Mouse (Mus musculus) right cerebral cortex, postnatal 4 days (tissue): Measurements from ENCODE around the gene Trim44.

Source experiments
- DNase-seq: peaks from one replicate; pipeline ENCODE4 v3.0.0-alpha.2; 2022

Gene Trim44

GRCm38 (mm10) chr2:102407363-102408184 lies at the start of gene Trim44:
Trim44 (minus strand) TSS chr2:102407828.
- no peak for DNase-seq

- DNase-seq, result no peak
These were observed 47.5 kb upstream of the Trim44 start for GRCm38 (mm10) chr2:102455126-102455525.

GRCm38 (mm10) chr2:102453447-102453846 lies 45.8 kb upstream of the Trim44 start:
- no peak for DNase-seq

- peak; percentile 83 for DNase-seq
These were observed 44.3 kb upstream of the Trim44 start, which contains the start of gene Fjx1 for GRCm38 (mm10) chr2:102451671-102452549. Fjx1 (minus strand) TSS chr2:102452499.

DNA sequence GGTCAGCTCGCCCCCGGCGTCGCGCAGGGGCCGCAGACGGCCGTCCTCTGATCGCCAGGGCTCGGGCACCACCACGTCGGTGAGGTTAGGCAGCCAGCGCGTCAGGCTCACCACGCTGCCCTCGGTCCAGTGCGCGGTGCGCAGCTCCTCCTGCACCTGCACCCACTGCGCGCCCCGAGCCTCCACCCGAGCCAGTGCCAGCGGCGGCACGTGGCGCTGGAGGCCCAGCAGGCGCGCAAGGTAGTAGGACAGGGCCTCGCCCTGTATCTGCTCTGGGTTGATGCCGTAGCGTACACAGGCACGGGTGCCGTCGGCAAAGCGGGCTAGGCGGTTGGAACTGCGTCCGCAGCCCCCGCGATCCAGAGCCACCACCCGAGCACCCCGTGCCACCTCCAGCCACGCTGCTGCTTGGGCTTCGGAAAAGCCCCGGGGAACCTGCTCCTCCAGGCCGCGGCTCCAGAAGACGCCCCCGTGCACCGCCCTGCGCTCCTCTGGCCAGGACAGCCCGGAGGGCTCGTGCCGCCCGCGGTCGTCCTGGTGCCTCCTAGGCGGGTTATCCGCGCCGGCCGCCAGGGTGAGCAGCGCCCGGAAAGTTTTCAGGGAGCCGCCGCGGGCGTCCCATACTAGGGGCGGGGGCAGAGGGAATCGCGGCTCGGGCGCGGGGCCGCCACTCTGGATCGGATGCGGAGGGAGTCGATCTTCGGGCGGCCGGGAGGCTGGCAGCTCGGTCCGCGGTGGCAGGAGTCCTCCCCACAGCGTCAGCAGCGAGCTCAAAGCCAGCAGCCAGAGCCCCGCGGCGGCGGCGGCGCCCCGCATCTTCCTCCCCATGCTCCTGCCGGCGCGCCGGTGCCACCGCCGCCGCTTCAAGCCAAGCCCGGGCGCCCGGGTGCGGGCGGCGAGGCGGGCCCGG lies 43.4 kb upstream of the Trim44 start:
- DNase-seq, result peak; percentile 55

DNA sequence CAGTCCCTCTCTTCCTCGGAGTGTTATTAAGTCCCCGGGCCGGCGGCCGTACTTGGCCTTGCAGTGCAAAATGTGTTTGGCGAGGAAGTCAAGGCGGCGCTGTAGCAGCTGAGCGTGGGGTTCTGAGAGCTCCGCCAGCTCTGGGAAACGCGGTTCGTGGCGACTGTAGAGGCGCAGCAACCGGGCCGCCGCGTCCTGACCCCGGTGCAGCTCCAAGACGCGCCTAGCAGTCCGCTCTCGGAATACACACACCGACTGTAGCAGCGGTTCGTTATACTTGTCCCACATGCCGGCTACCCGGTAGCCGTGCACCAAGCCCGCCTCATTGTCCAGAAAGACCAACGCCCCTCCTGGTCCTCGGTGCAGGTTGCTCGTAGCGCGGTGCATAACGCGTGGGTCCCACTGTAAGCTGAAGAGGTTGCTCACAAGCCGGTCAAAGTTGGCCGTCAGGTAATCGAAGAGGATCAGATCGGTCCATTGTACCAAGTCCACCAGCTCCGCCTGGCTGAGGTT lies 42.7 kb upstream of the Trim44 start:
- DNase-seq, result peak; percentile 65

DNA sequence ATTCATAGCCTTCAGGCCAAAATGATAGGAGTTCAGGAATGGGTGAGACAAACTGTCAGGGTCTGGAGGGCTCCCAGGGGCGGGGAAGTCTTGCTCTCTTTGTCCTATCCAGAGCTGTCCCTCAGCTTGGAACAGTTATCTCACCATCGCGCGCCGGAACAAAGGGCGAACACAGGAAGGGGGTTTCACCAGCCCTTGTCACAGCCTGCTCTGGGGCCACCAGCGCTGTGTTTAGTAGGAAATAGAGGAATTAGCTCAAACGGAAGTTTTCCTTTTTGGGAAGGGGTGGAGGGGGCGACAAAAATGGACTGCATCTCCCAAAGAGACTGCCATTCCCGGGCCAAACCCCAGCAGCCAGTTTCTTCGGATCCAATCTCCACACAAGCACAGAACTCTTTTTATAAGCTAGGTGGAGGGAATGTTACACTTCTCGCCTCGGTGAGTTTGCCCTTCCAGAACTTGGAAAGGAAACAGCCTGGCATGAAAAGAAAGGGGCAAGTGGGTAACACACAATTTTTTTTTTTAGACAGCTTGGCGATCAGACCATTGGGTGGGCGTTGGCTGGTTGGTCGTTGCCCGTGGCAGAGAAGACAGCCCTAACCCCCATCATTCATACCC lies 42.1 kb upstream of the Trim44 start:
- DNase-seq, result peak; percentile 41

DNA sequence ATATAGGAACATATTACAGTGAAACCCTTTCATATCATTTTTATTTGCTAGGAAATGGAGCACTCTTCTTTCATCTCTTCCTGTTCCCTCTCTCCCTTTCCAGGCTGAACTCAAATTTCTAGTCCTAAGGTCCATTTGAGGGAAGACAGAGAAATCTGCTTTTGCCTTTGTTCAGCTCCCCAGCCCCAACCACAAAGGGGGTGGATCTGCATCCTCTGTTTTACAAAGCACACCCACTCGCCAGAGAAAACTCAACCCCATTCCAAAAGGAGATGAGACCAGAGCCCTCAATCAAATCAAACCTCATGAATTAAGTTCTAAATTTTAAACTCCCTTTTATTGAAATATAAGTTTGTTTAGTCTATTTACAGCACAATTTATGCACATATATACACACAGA lies 41.4 kb upstream of the Trim44 start:
- DNase-seq, result no peak

GRCm38 (mm10) chr2:102447831-102448230 lies 40.2 kb upstream of the Trim44 start:
- DNase-seq, result no peak

DNA sequence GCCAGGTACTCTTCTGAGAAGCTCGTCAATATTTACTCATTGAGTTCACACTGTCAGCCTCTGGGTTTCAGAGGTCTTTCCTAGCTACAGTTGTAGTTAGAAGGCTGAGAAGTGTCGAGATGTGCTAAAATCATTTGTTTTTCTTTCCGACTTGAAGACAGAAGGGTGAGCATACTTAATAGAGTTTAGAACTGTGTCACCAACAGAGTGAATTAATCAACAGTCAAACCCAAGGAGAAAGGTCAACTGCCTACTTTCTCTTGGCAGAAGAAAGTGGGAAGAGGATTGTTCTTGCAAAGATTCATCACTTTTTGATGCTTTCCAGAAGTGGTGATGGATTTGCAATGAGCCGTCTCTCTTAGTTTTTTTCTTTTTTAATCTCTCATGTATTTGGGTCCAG lies 39.2 kb upstream of the Trim44 start:
- no peak for DNase-seq

DNA sequence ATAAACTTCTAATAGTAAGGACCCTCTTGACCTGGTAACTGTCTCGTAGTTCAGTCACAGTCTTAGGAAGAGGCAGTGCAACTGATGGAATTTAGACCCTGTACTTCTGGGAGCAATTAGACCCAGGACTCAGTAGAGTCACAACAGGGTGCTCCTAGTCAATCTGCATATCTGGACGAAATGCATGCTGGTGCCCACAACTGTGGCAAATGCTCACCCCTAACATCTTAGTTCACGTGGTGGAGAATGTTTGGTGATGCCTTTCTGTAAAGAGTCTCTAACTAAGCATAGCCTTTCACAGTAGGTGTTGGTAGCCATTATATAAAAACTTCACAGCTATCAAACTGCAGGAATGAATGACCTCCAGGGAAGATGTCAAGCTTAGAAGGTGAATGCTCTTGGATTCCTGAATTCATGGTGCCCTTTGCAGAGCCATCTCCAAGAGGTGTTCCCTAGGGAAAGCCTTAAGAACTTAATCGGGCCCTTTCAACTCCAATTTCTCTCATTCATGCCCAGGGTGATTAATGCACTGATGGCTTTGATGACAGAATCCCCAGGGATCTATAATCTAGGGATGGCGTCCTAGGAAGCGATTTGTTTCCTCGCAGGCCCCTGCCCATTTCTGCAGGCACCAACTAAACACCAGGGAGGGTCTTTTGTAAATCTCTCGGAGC lies 29.9 kb upstream of the Trim44 start:
- DNase-seq, result no peak

DNA sequence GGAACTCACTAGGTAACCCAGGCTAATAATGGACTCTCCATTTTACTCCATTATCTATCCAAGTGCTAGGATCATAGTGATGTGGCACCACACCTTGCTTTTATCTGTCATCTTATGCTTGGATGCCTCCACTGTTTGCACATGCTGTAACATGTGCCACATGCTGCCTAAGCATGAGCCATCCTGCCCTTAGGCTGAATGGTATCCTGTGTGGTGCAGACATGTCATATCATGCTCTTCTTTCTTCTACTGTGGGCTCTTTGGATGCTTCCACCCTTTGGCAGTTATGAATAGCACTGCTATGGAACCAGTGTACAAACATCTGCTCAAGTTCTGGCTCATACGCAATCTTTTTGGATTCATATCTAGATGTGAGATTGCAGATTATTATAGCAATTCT lies 26.3 kb upstream of the Trim44 start:
- DNase-seq, result no peak

GRCm38 (mm10) chr2:102431084-102431483 lies 23.5 kb upstream of the Trim44 start:
- DNase-seq, result no peak

GRCm38 (mm10) chr2:102427974-102428373 lies 20.3 kb upstream of the Trim44 start:
- DNase-seq, result no peak

- no peak for DNase-seq
These were observed 18.8 kb upstream of the Trim44 start for GRCm38 (mm10) chr2:102426434-102426833.

DNA sequence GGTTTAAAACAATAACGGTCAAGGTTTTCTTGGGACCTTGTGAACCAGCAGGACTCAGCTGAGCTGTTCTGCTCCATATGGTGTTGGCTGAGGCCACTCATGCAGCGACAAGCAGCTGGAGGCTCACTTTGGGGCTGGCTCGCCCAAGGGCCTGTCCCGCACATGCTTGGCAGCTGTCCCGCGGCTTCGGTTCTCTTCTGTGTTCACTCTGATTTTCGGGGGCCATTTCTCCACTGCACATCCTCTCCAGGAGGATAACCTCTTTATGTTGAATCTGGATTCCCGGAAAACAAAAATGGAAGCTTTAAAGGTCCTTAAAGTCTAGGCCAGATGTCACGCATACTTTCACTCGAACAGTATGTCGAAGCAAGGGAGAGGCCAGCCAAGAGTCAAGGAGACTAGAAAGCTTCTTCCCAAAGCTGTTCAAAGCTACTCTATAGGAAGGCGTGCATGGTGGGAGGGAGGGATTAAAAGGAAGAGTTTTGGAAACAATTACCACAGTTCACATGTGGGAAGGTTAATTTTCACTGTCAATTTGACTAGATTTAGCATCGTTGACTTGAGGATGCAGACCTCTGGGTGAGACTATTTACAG lies 8.6 kb upstream of the Trim44 start:
- DNase-seq, result no peak

DNA sequence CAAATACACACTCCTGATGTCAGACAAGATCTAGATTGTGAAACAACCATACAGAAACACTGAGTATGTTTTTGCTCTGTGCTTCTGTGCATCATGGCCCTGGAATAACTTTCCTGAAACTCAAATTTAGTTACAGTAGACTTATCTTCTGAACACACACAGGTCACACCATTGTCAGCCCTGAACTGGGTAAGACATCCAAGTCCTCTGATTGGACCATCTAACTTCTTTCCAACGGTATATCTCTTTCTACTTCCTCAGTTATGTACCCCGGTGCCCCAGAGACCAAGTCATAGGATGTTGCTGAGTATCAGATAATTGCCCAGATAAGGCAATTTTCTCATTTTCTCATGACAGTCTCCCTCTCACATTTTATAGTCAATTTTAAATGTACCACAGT lies 5.1 kb upstream of the Trim44 start:
- DNase-seq, result no peak

GRCm38 (mm10) chr2:102410615-102411014 lies 3.0 kb upstream of the Trim44 start:
- DNase-seq, result no peak

DNA sequence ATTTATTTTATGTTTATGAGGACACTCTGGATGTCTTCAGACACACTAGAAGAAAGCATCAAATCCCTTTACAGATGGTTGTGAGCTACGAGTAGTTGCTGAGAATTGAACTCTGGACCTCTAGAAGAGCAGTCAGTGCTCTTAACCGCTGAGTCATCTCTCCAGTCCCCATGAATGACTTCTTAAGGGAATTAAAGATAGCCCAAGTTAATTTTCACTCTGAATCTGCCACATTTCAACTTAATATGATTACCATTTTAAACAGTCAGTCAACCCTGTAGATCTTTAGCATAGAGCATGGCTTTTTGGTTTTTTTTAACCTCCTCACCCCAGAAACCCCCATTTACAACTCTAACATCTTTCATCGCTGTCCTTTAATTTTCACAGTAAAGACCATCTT lies 2.1 kb upstream of the Trim44 start:
- no peak for DNase-seq

DNA sequence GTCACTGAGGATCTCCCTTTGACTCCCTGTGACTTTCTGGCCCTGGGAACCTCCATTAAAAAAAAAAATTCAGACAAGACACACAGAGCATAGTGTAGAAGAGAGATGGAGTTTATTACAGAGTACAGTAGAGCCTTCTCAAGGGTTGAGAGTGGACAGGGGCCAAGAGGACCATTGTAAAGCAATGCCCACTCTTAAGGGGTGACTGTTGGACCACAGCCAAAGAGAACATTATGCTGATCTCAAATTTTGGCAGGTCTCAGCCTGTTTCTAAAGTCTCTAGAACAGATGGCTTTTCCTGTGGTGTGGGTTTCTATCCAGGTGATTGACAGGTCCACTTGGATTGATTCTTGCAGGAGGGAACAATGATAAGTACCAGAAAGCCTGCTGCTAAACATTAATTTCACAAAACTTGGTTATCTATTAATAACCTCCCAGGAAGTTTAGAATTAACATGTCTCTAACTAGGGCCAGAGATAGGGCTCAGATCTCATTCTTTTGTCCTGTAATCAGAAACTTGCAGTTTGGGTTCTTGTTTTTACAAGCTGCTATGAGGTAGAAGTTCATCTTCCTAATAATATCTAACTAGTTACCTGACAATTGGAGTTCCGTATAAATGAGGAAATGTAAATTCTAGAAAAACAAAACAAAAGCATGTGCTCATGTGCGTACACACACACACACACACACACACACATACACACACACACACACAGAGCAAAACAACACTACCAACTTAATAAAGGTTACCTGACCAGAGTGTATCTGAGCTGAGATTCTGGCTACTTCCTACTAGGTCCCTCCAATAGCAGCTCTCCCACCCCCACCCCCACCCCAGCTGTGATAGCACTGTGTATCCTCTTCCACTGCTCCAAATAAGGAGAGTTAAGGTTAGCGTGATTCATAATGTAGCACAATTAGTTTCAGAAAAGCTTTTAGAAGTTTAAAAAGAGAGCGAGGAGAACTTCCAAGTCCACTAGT lies 1.0 kb downstream of the Trim44 start:
- no peak for DNase-seq
